Mouse (Mus musculus) gastrocnemius, postnatal 25 days (tissue): ENCODE measurements around the gene Tnnt1. TPM values are rescaled to one million over a fixed set of nuclear protein-coding genes. Genes with fewer than 3 reads are reported as not detected.

Experiments used
- total RNA-seq, 2 experiments: library from RNA; stranded (reverse); gene quantifications; 1 replicate in 1 of 2; 2 replicates in 1 of 2; pipeline ENCODE4 v1.2.3; 2021

Tnnt1 gene
- total RNA-seq, 2 experiments from 2014 or later, result 151 to 768 TPM

Other genes with a start within 250 kb of the Tnnt1 start
- gene Ncr1, start 178.7 kb downstream of the Tnnt1 start, total RNA-seq, result not detected
- gene Gp6, start 118.6 kb downstream of the Tnnt1 start, total RNA-seq, result not detected
- gene Rdh13, start 70.7 kb downstream of the Tnnt1 start, total RNA-seq, result 10 to 100 TPM; 14.9 to 16.5 TPM
- gene Eps8l1, start 55.7 kb downstream of the Tnnt1 start, total RNA-seq, result 1 to 10 TPM; 1.5 to 2.2 TPM
- gene Ppp1r12c, start 14.7 kb downstream of the Tnnt1 start, total RNA-seq, result 10 to 100 TPM; 20.6 to 22.3 TPM
- under 1 TPM in 1 of 2 experiments, not detected in 1; 0.29 TPM for gene Tnni3, start 7.8 kb upstream of the Tnnt1 start, total RNA-seq
- gene Dnaaf3, start 16.1 kb upstream of the Tnnt1 start, total RNA-seq, result not detected
- gene Syt5, start 31.2 kb upstream of the Tnnt1 start, total RNA-seq, result under 1 TPM in 1 of 2 experiments, not detected in 1; 0.16 TPM
- gene Ptprh, start 87.7 kb upstream of the Tnnt1 start, total RNA-seq, result not detected
- 1 to 10 TPM; 2.4 to 3.0 TPM for gene Tmem86b, start 115.0 kb upstream of the Tnnt1 start, total RNA-seq
- 10 to 100 TPM; 41.8 to 46.2 TPM for gene Ppp6r1, start 142.6 kb upstream of the Tnnt1 start, total RNA-seq
- 10 to 100 TPM; 21.8 to 23.1 TPM for gene Hspbp1, start 168.7 kb upstream of the Tnnt1 start, total RNA-seq
- gene Brsk1, start 174.2 kb upstream of the Tnnt1 start, total RNA-seq, result 1 to 10 TPM; 1.4 to 1.7 TPM
- under 1 TPM in 1 of 2 experiments, not detected in 1; 0.23 TPM for gene Tmem150b, start 208.9 kb upstream of the Tnnt1 start, total RNA-seq
- 10 to 100 TPM; 10.7 to 12.3 TPM for gene Kmt5c, start 223.7 kb upstream of the Tnnt1 start, total RNA-seq
- 1 to 10 TPM; 1.4 to 2.2 TPM for gene Cox6b2, start 236.7 kb upstream of the Tnnt1 start, total RNA-seq